Mouse (Mus musculus) monocyte, adult 5-6 weeks (primary cell): ENCODE measurements around the gene Camta2. TPM values are rescaled to one million over a fixed set of nuclear protein-coding genes. Genes with fewer than 3 reads are reported as not detected.

Source experiments
- ATAC-seq: fragments of 153-309, 156-312 bp; replicated peaks from 2 replicates; pipeline ENCODE4 v1.8.0; 2017; ENCODE audit warnings: mild to moderate bottlenecking; ENCODE audit not compliant: low TSS enrichment, insufficient number of reproducible peaks, severe bottlenecking, poor library complexity, low FRiP score
- total RNA-seq: library from RNA; stranded (forward); fragments of 200-1000, 200-491, 200-594 nt; gene quantifications from 3 replicates; pipeline ENCODE4 v1.2.3, GENCODE M21; 2017

Gene Camta2
- total RNA-seq, 1 experiment from 2014 or later: 8.9 TPM

DNA sequence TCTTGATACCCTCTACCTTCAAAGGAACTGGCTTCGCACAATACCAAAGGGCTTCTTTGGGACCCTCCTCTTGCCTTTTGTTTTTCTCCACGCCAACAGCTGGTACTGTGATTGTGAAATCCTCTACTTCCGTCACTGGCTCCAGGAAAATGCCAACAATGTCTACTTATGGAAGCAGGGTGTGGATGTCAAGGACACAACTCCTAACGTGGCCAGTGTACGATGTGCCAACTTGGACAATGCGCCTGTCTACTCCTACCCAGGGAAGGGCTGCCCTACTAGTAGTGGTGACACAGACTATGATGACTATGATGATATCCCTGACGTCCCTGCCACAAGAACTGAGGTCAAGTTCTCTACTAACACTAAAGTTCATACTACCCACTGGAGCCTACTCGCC, 47.9 kb downstream of the Camta2 start:
- ATAC-seq: no peak

- ATAC-seq: no peak
Observed at GRCm38 (mm10) chr11:70638714-70639278, 49.1 kb downstream of the Camta2 start, which contains the start of gene Gp1ba. TSS of gene Gp1ba (plus strand) at chr11:70639122.

GRCm38 (mm10) chr11:70638293-70638692, 49.6 kb downstream of the Camta2 start:
- no peak for ATAC-seq

DNA sequence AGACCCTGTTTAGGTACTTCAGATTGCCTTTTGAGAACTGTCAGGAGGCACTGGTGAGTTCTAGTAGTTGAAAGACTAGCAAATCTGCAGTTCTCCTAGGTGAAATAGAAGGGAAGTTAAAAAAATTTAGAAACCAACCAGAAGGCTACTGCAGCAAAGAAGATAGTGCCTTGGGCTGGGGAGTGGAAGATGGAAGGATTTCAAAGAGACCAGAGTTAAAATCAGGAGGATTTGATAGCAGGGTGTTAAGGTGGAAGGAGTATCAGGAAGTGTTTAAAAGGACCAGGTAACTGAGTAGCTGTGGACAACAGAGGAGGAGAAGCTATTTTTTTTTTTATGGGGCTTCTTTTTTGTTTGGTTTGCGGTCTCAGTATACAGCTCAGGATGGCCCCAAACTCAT, 50.1 kb downstream of the Camta2 start:
- no peak for ATAC-seq

GRCm38 (mm10) chr11:70635601-70636000, 52.3 kb downstream of the Camta2 start:
- ATAC-seq: no peak

- ATAC-seq: no peak
Observed at GRCm38 (mm10) chr11:70630129-70630528, 57.8 kb downstream of the Camta2 start.

GRCm38 (mm10) chr11:70629557-70629956, 58.3 kb downstream of the Camta2 start:
- peak; percentile 57; the same call in 1 of the 2 replicates for ATAC-seq

GRCm38 (mm10) chr11:70628431-70628830, 59.5 kb downstream of the Camta2 start:
- ATAC-seq: no peak

DNA sequence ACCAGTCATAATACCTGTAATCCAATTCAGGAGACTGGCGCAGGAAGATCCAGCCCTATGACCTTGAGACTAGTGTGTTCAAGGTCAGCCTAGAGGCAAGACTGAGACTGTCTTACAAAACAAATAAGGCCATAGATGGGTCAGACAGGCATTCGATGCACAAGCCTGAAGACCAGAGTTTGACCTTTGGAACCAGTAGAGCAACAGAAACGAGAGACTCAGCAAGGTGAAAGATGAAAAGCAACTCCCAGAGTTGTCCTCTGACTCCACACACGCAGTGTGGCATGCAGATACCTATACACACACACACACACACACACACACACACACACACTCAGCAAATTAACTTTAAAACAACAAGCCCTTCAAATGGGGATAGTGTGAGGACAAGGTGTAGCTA, 61.0 kb downstream of the Camta2 start:
- no peak for ATAC-seq

DNA sequence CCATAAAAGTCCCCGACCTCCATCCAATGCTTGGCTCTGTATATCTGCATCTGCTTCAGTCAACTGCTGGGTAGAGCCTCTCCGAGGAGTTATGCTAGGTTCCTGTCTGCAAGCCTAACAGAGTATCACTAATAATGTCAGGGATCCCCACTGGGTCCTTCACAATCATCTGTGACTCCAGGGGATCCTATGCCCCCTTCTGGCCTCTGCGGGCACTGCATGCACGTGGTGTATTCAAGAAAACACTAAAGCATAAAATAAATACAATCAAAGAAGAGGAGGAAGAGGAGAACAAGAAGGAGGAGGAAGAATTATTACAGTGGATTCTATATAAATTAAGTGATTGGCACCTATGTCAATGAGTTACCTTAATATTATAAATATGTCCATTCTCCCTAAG, 62.4 kb downstream of the Camta2 start:
- peak; percentile 69 for ATAC-seq

GRCm38 (mm10) chr11:70623053-70623742, 64.7 kb downstream of the Camta2 start:
- ATAC-seq: no peak

GRCm38 (mm10) chr11:70621972-70622814, 65.7 kb downstream of the Camta2 start:
- ATAC-seq: no peak

Other genes starting within 250 kb of the Camta2 start
- 37.7 to 56.2 TPM (median 52.1 TPM) in 3 replicates for gene Med11, start 236.2 kb downstream of the Camta2 start, total RNA-seq
- gene Zmynd15, start 228.7 kb downstream of the Camta2 start, total RNA-seq: 0.21 TPM in 1 of 3 replicates, not detected in the others
- gene Cxcl16, start 228.1 kb downstream of the Camta2 start, total RNA-seq: 1.6 to 3.5 TPM (median 2.8 TPM) in 3 replicates
- not detected in 3 replicates for gene Tm4sf5, start 182.9 kb downstream of the Camta2 start, total RNA-seq
- not detected in 3 replicates for gene Vmo1, start 173.5 kb downstream of the Camta2 start, total RNA-seq
- not detected in 3 replicates for gene Gltpd2, start 168.9 kb downstream of the Camta2 start, total RNA-seq
- gene Psmb6, start 162.7 kb downstream of the Camta2 start, total RNA-seq: 181 to 224 TPM (median 209 TPM) in 3 replicates
- not detected in 3 replicates for gene Gm40193, start 155.2 kb downstream of the Camta2 start, total RNA-seq
- gene Pld2, start 148.0 kb downstream of the Camta2 start, total RNA-seq: 5.1 to 22.0 TPM (median 11.1 TPM) in 3 replicates
- 50.8 to 81.3 TPM (median 55.8 TPM) in 3 replicates for gene Mink1, start 125.2 kb downstream of the Camta2 start, total RNA-seq
- not detected in 3 replicates for gene 4930544D05Rik, start 72.3 kb downstream of the Camta2 start, total RNA-seq
- 2.1 to 17.4 TPM (median 5.5 TPM) in 3 replicates for gene Chrne, start 68.9 kb downstream of the Camta2 start, total RNA-seq
- 0.57 to 3.3 TPM in 2 of 3 replicates, not detected in the other for gene Gp1ba, start 49.0 kb downstream of the Camta2 start, total RNA-seq
- gene Rnf167, start 40.9 kb downstream of the Camta2 start, total RNA-seq: 89.4 to 129 TPM (median 90.9 TPM) in 3 replicates
- gene Slc25a11, start 40.6 kb downstream of the Camta2 start, total RNA-seq: 41.1 to 62.6 TPM (median 43.5 TPM) in 3 replicates
- gene Pfn1, start 33.5 kb downstream of the Camta2 start, total RNA-seq: 527 to 871 TPM (median 568 TPM) in 3 replicates
- gene Eno3, start 30.9 kb downstream of the Camta2 start, total RNA-seq: 236 to 452 TPM (median 414 TPM) in 3 replicates
- gene Spag7, start 18.7 kb downstream of the Camta2 start, total RNA-seq: 49.1 to 78.2 TPM (median 76.7 TPM) in 3 replicates
- gene Inca1, start 12.1 kb upstream of the Camta2 start, total RNA-seq: 0.53 TPM in 1 of 3 replicates, not detected in the others
- gene Kif1c, start 12.4 kb upstream of the Camta2 start, total RNA-seq: 27.3 to 30.6 TPM (median 30.3 TPM) in 3 replicates
- gene Zfp3, start 76.1 kb upstream of the Camta2 start, total RNA-seq: 2.1 to 6.5 TPM (median 2.1 TPM) in 3 replicates
- gene Scimp, start 124.5 kb upstream of the Camta2 start, total RNA-seq: 13.5 to 64.4 TPM (median 25.6 TPM) in 3 replicates
- 69.4 to 95.6 TPM (median 71.4 TPM) in 3 replicates for gene Rabep1, start 156.7 kb upstream of the Camta2 start, total RNA-seq